ENCODE assay signal across 26 mouse cellular contexts in the genomic region with DNA sequence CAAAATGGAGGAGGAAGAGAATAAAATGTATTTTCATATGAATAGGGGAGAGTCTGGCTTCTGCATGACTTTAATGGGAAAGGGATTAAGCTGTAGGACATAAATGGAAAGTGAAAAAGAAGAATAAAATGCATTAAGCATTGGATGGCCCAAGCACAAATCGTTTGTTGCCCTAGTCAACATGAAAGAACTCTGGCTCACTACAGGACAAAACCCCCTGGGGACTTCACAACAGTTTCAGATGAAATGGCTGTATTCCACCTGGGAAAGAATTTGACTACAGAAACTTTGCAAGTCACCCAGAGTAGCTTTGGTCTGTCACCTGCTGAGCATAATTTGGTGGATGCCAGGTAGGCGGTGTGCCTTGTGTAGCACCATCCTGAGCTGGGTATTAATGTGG.
DNase-seq lines count a peak whose midpoint lies in the region; ATAC-seq lines count a peak whose summit lies in the region.
"Had no signal": no experiment of that assay in that cellular context is flagged by ENCODE, and none has a peak within 500 bp of the region (broad histone marks: within the 10 kb centered on the region; RNA-seq: fewer than 3 reads in every experiment).

No protein-coding gene starts in this region.

- H3K4me3 ChIP-seq in forebrain, embryonic 11.5 days (ENCODE audit: low read depth, low read length), result no peak overlapping the region
- H3K4me3 ChIP-seq in forebrain, embryonic 12.5 days (replicated peaks), result no peak overlapping the region
- H3K4me3 ChIP-seq in midbrain, embryonic 13.5 days (replicated peaks), result no peak overlapping the region
- no peak overlapping the region for H3K4me3 ChIP-seq in midbrain, embryonic 10.5 days
- no peak overlapping the region for H3K4me3 ChIP-seq in limb, embryonic 10.5 days
- H3K4me3 ChIP-seq: embryonic facial prominence, embryonic 13.5 days; embryonic facial prominence, embryonic 15.5 days; erythroblast, embryonic 14.5 days; forebrain, embryonic 10.5 days; forebrain, embryonic 15.5 days had no signal

- no peak overlapping the region for H3K9ac ChIP-seq in forebrain, embryonic 11.5 days (ENCODE audit: low read length)
- H3K9ac ChIP-seq in forebrain, embryonic 12.5 days, result no peak overlapping the region
- H3K9ac ChIP-seq in midbrain, embryonic 13.5 days (replicated peaks), result no peak overlapping the region
- H3K9ac ChIP-seq: embryonic facial prominence, embryonic 13.5 days; embryonic facial prominence, embryonic 15.5 days; forebrain, embryonic 15.5 days had no signal

- no peak overlapping the region for H3K4me2 ChIP-seq in forebrain, embryonic 11.5 days (ENCODE audit: low read depth, low read length, severe bottlenecking)
- H3K4me2 ChIP-seq in forebrain, embryonic 12.5 days, result no peak overlapping the region
- H3K4me2 ChIP-seq in midbrain, embryonic 13.5 days (replicated peaks), result no peak overlapping the region
- H3K4me2 ChIP-seq: embryonic facial prominence, embryonic 13.5 days; embryonic facial prominence, embryonic 15.5 days; forebrain, embryonic 15.5 days had no signal

- DNase-seq in forebrain, embryonic 11.5 days (ENCODE audit: low spot score), result no peak
- no peak for DNase-seq in midbrain, embryonic 10.5 days (ENCODE audit: low spot score)
- peak; percentile 16 for DNase-seq in brain, adult 2 months (ENCODE audit: low read depth, low spot score)
- peak; percentile 9 for DNase-seq in limb, embryonic 10.5 days (ENCODE audit: low spot score)
- no peak for DNase-seq in gastrocnemius, adult 18-20 months (ENCODE audit: low spot score)
- DNase-seq: adrenal gland, adult 2 months; adrenal gland, postnatal 10 days; adrenal gland, postnatal 25 days; B cell, adult 2 months; cerebellum, adult 11 months; cerebellum, adult 18-20 months; cerebellum, adult 8-10 months; cerebellum, adult 9-11 months; cerebellum, postnatal 14 days; cerebellum, postnatal 36 days; embryo, embryonic 11 days had no signal

- ATAC-seq in forebrain, embryonic 11.5 days (replicated peaks; ENCODE audit: low FRiP score), result peak; percentile 55; the same call in 1 of the 2 replicates
- ATAC-seq in forebrain, embryonic 12.5 days (ENCODE audit: low FRiP score), result no peak
- no peak for ATAC-seq in midbrain, embryonic 13.5 days
- ATAC-seq: CD4-positive, CD25-positive, alpha-beta regulatory T cell, adult 4 months; forebrain, embryonic 15.5 days; Patski had no signal

- H3K4me1 ChIP-seq in forebrain, embryonic 11.5 days (replicated peaks; ENCODE audit: control insufficient read depth, insufficient read depth, low read length), result peaks cover 9% of the 10 kb centered on the region; the same call in 1 of the 2 replicates
- peaks cover 22% of the 10 kb centered on the region for H3K4me1 ChIP-seq in forebrain, embryonic 12.5 days
- peaks cover 20% of the 10 kb centered on the region for H3K4me1 ChIP-seq in midbrain, embryonic 13.5 days (replicated peaks)
- H3K4me1 ChIP-seq in midbrain, embryonic 10.5 days, result peaks cover 14% of the 10 kb centered on the region
- no peaks in the 10 kb centered on the region for H3K4me1 ChIP-seq in limb, embryonic 10.5 days

- no peaks in the 10 kb centered on the region for H3K27me3 ChIP-seq in forebrain, embryonic 11.5 days (ENCODE audit: control insufficient read depth, insufficient read depth, low read length)
- H3K27me3 ChIP-seq in forebrain, embryonic 12.5 days, result no peaks in the 10 kb centered on the region; the same call in 1 of the 2 replicates
- no peaks in the 10 kb centered on the region for H3K27me3 ChIP-seq in midbrain, embryonic 13.5 days
- no peaks in the 10 kb centered on the region for H3K27me3 ChIP-seq in midbrain, embryonic 10.5 days (ENCODE audit: low read depth, poor library complexity, severe bottlenecking)
- H3K27me3 ChIP-seq in limb, embryonic 10.5 days (ENCODE audit: low read depth, poor library complexity, severe bottlenecking), result no peaks in the 10 kb centered on the region
- H3K27me3 ChIP-seq: embryonic facial prominence, embryonic 13.5 days; embryonic facial prominence, embryonic 15.5 days; forebrain, embryonic 15.5 days; Patski had no signal

- WGBS in forebrain, embryonic 11.5 days, result 19% methylated on average over 2 of the region's 2 CpGs
- WGBS in forebrain, embryonic 12.5 days, result 15% methylated on average over 2 of the region's 2 CpGs
- 35% methylated on average over 2 of the region's 2 CpGs for WGBS in midbrain, embryonic 13.5 days
- WGBS in midbrain, embryonic 10.5 days, result 34% methylated on average over 2 of the region's 2 CpGs
- 61% methylated on average over 2 of the region's 2 CpGs for WGBS in limb, embryonic 10.5 days

- H3K36me3 ChIP-seq in forebrain, embryonic 11.5 days (ENCODE audit: control insufficient read depth, insufficient read depth, low read length), result no peaks in the 10 kb centered on the region
- H3K36me3 ChIP-seq in forebrain, embryonic 12.5 days (replicated peaks), result no peaks in the 10 kb centered on the region
- no peaks in the 10 kb centered on the region for H3K36me3 ChIP-seq in midbrain, embryonic 13.5 days
- H3K36me3 ChIP-seq in midbrain, embryonic 10.5 days, result no peaks in the 10 kb centered on the region
- no peaks in the 10 kb centered on the region for H3K36me3 ChIP-seq in limb, embryonic 10.5 days
- H3K36me3 ChIP-seq: embryonic facial prominence, embryonic 13.5 days; embryonic facial prominence, embryonic 15.5 days; forebrain, embryonic 10.5 days; forebrain, embryonic 15.5 days; G1E had no signal

- no peak overlapping the region for H3K27ac ChIP-seq in forebrain, embryonic 11.5 days (ENCODE audit: low read depth, low read length)
- H3K27ac ChIP-seq in forebrain, embryonic 12.5 days, result no peak overlapping the region
- peak overlapping the region; percentile 25; the same call in 1 of the 2 replicates for H3K27ac ChIP-seq in midbrain, embryonic 13.5 days
- H3K27ac ChIP-seq in midbrain, embryonic 10.5 days (replicated peaks), result no peak overlapping the region
- no peak overlapping the region for H3K27ac ChIP-seq in limb, embryonic 10.5 days
- H3K27ac ChIP-seq: embryonic facial prominence, embryonic 13.5 days; embryonic facial prominence, embryonic 15.5 days; forebrain, embryonic 15.5 days had no signal

- no peaks in the 10 kb centered on the region for H3K9me3 ChIP-seq in forebrain, embryonic 11.5 days (ENCODE audit: control insufficient read depth, low read length)
- H3K9me3 ChIP-seq in forebrain, embryonic 12.5 days, result no peaks in the 10 kb centered on the region
- H3K9me3 ChIP-seq in midbrain, embryonic 13.5 days, result no peaks in the 10 kb centered on the region
- no peaks in the 10 kb centered on the region for H3K9me3 ChIP-seq in midbrain, embryonic 10.5 days (replicated peaks)
- H3K9me3 ChIP-seq in limb, embryonic 10.5 days (replicated peaks), result no peaks in the 10 kb centered on the region
- H3K9me3 ChIP-seq: embryonic facial prominence, embryonic 13.5 days; embryonic facial prominence, embryonic 15.5 days; forebrain, embryonic 15.5 days; G1E had no signal

Comparison
In these comparisons a context has a peak if more than half of its experiments do, and no peak if none do; other contexts are left out.
1. DNase-seq: peak in brain, adult 2 months (single experiment) and limb, embryonic 10.5 days (single experiment); none in forebrain, embryonic 11.5 days (single experiment), midbrain, embryonic 10.5 days (single experiment) and gastrocnemius, adult 18-20 months (single experiment).